Mouse (Mus musculus) thymus, postnatal 25 days (tissue): ENCODE data around the gene Gm21719.
"Not testable (repeated sequence)": the region's sequence is repeated elsewhere in the genome, so short reads cannot be mapped to it uniquely, and the experiment has no call there.

Source experiments
- DNase-seq: peaks from one replicate; pipeline ENCODE4 v3.0.0; 2022

Gm21719 gene

GRCm38 (mm10) chrY:6682772-6683171 is at the start of gene Gm21719:
Gene Gm21719, minus strand, starts transcription at chrY:6682872.
- DNase-seq, result not testable (repeated sequence)
